Mouse (Mus musculus) limb, embryonic 10.5 days (tissue): ENCODE data around the gene Lpar5. TPM values are rescaled to one million over a fixed set of nuclear protein-coding genes. Genes with fewer than 3 reads are reported as not detected.
"Not testable (repeated sequence)": the region's sequence is repeated elsewhere in the genome, so short reads cannot be mapped to it uniquely, and the experiment has no call there.

Source experiments
- DNase-seq: peaks from one replicate; pipeline ENCODE4 v3.0.0-alpha.2; 2017; ENCODE audit warnings: low spot score
- H3K27ac ChIP-seq: fragments of 300-500 bp; sonication (generic); 2 replicates; pipeline ENCODE4 v1.5.1; 2016; ENCODE audit warnings: mild to moderate bottlenecking
- H3K27me3 ChIP-seq: fragments of 300-500 bp; sonication (generic); 2 replicates; pipeline ENCODE4 v1.6.1; 2016; ENCODE audit warnings: low read depth, mild to moderate bottlenecking; ENCODE audit not compliant: poor library complexity, severe bottlenecking
- H3K36me3 ChIP-seq: fragments of 300-500 bp; sonication (generic); 2 replicates; pipeline ENCODE4 v1.6.1; 2016; ENCODE audit warnings: mild to moderate bottlenecking, moderate library complexity
- H3K4me1 ChIP-seq: fragments of 300-500 bp; sonication (generic); 2 replicates; pipeline ENCODE4 v1.6.1; 2016
- H3K4me3 ChIP-seq: fragments of 300-500 bp; sonication (generic); 2 replicates; pipeline ENCODE4 v1.5.1; 2016; ENCODE audit warnings: mild to moderate bottlenecking, moderate library complexity
- H3K9me3 ChIP-seq: fragments of 300-500 bp; sonication (generic); replicated peaks from 2 replicates; pipeline ENCODE4 v1.6.1; 2016; ENCODE audit warnings: mild to moderate bottlenecking
- WGBS: fragments of 180-500 bp; shearing (Covaris S2); methylation state at CpG from one replicate; pipeline ENCODE4 v1.1.7; 2016; 5-methylcytosine and 5-hydroxymethylcytosine counted together
- polyA plus RNA-seq: library from polyadenylated mRNA; unstranded; fragments of >200 nt; fragmentation: Nextera tagmentation; extraction: Ambion mirVana; gene quantifications from 2 replicates; pipeline ENCODE4 v1.2.1, GENCODE M21; 2016

The Lpar5 gene
- polyA plus RNA-seq, 1 experiment from 2014 or later, result 0.14 TPM

- H3K4me3 ChIP-seq, result no peak overlapping the region
- WGBS, result 86% methylated on average over 5 of the region's 5 CpGs
- no peaks in the 10 kb centered on the region for H3K27me3 ChIP-seq
- H3K27ac ChIP-seq, result 0 out of 2 replicates have a peak overlapping the region, but pooled peaks have one; percentile 9
- H3K9me3 ChIP-seq, result no peaks in the 10 kb centered on the region
- no peak for DNase-seq
- no peaks in the 10 kb centered on the region for H3K36me3 ChIP-seq
- H3K4me1 ChIP-seq, result peaks cover 13% of the 10 kb centered on the region
These were observed 5.2 kb upstream of the Lpar5 start for GRCm38 (mm10) chr6:125062511-125062910.

- WGBS, result 89% methylated on average over 6 of the region's 6 CpGs
- DNase-seq, result no peak
- Histone ChIP-seq H3K27me3 (peaks cover 7% of the 10 kb centered on the region; the same call in 1 of the 2 replicates), H3K9me3 (no peaks in the 10 kb centered on the region), H3K4me3 (no peak overlapping the region), H3K4me1 (peaks cover 13% of the 10 kb centered on the region), H3K27ac (no peak overlapping the region), H3K36me3 (no peaks in the 10 kb centered on the region)
These were observed 3.8 kb upstream of the Lpar5 start for GRCm38 (mm10) chr6:125063906-125064305.

- H3K27ac ChIP-seq, H3K36me3 ChIP-seq, H3K9me3 ChIP-seq, H3K27me3 ChIP-seq, H3K4me3 ChIP-seq, DNase-seq: not testable (repeated sequence)
- H3K4me1 ChIP-seq, result peaks cover 13% of the 10 kb centered on the region
- no CpG with 5 or more reads among the region's 1 CpGs for WGBS
These were observed 2.5 kb upstream of the Lpar5 start for GRCm38 (mm10) chr6:125065223-125065622.

- Histone ChIP-seq H3K27me3 (peaks cover 7% of the 10 kb centered on the region; the same call in 1 of the 2 replicates), H3K36me3 (no peaks in the 10 kb centered on the region), H3K4me3 (no peak overlapping the region), H3K27ac (peak overlapping the region; percentile 56), H3K4me1 (peaks cover 14% of the 10 kb centered on the region), H3K9me3 (no peaks in the 10 kb centered on the region)
- DNase-seq, result no peak
- WGBS, result 91% methylated on average over 18 of the region's 18 CpGs
These were observed 3.6 kb downstream of the Lpar5 start for GRCm38 (mm10) chr6:125071170-125071895.

GRCm38 (mm10) chr6:125071896-125072279, 4.2 kb downstream of the Lpar5 start:
- H3K9me3 ChIP-seq, result no peaks in the 10 kb centered on the region
- no peak for DNase-seq

GRCm38 (mm10) chr6:125073825-125074224, 6.1 kb downstream of the Lpar5 start:
- H3K4me3 ChIP-seq, result no peak overlapping the region
- H3K9me3 ChIP-seq, result no peaks in the 10 kb centered on the region
- no peaks in the 10 kb centered on the region for H3K36me3 ChIP-seq
- DNase-seq, result no peak
- H3K27me3 ChIP-seq, result no peaks in the 10 kb centered on the region
- 80% methylated on average over 8 of the region's 8 CpGs for WGBS
- H3K4me1 ChIP-seq, result peaks cover 14% of the 10 kb centered on the region
- no peak overlapping the region for H3K27ac ChIP-seq

More at GRCm38 (mm10) chr6:125071896-125072279, 4.2 kb downstream of the Lpar5 start:
- WGBS, result 40% methylated on average over 2 of the region's 2 CpGs
- Histone ChIP-seq H3K27ac (peak overlapping the region; percentile 56), H3K4me3 (no peak overlapping the region), H3K36me3 (no peaks in the 10 kb centered on the region), H3K4me1 (peaks cover 14% of the 10 kb centered on the region), H3K27me3 (peaks cover 7% of the 10 kb centered on the region; the same call in 1 of the 2 replicates)

- DNase-seq, result no peak
- Histone ChIP-seq H3K27me3 (peaks cover 17% of the 10 kb centered on the region), H3K4me3 (peak overlapping the region; percentile 59), H3K4me1 (peaks cover 10% of the 10 kb centered on the region), H3K9me3 (no peaks in the 10 kb centered on the region), H3K36me3 (no peaks in the 10 kb centered on the region), H3K27ac (peak overlapping the region; percentile 86)
- 29% methylated on average over 25 of the region's 25 CpGs for WGBS
These were observed 13.7 kb downstream of the Lpar5 start for GRCm38 (mm10) chr6:125081394-125081793.

GRCm38 (mm10) chr6:125081797-125082560, 14.3 kb downstream of the Lpar5 start:
- Histone ChIP-seq H3K9me3 (no peaks in the 10 kb centered on the region), H3K4me1 (peaks cover 10% of the 10 kb centered on the region), H3K4me3 (peak overlapping the region; percentile 59), H3K36me3 (no peaks in the 10 kb centered on the region), H3K27me3 (peaks cover 17% of the 10 kb centered on the region), H3K27ac (peak overlapping the region; percentile 86)
- WGBS, result 21% methylated on average over 45 of the region's 45 CpGs
- peak; percentile 95 for DNase-seq

- no peak for DNase-seq
- 88% methylated on average over 7 of the region's 7 CpGs for WGBS
These were observed 15.2 kb downstream of the Lpar5 start for GRCm38 (mm10) chr6:125082801-125083386.

GRCm38 (mm10) chr6:125084424-125084823, 16.7 kb downstream of the Lpar5 start:
- H3K27ac ChIP-seq, result peak overlapping the region; percentile 28; the same call in 1 of the 2 replicates
- peak; percentile 72 for DNase-seq
- no peak overlapping the region for H3K4me3 ChIP-seq
- H3K9me3 ChIP-seq, result no peaks in the 10 kb centered on the region
- H3K36me3 ChIP-seq, result no peaks in the 10 kb centered on the region
- peaks cover 17% of the 10 kb centered on the region for H3K27me3 ChIP-seq
- 8% methylated on average over 4 of the region's 4 CpGs for WGBS
- H3K4me1 ChIP-seq, result peaks cover 35% of the 10 kb centered on the region

More at GRCm38 (mm10) chr6:125082801-125083386, 15.2 kb downstream of the Lpar5 start:
- H3K4me3 ChIP-seq, result no peak overlapping the region
- peaks cover 19% of the 10 kb centered on the region for H3K4me1 ChIP-seq
- peaks cover 17% of the 10 kb centered on the region for H3K27me3 ChIP-seq
- no peaks in the 10 kb centered on the region for H3K9me3 ChIP-seq
- no peaks in the 10 kb centered on the region for H3K36me3 ChIP-seq
- no peak overlapping the region for H3K27ac ChIP-seq

GRCm38 (mm10) chr6:125087937-125088336, 20.2 kb downstream of the Lpar5 start:
- WGBS, result 84% methylated on average over 3 of the region's 3 CpGs

GRCm38 (mm10) chr6:125088561-125089321, 21.0 kb downstream of the Lpar5 start:
- Histone ChIP-seq H3K36me3 (no peaks in the 10 kb centered on the region), H3K4me3 (peak overlapping the region; percentile 43), H3K27me3 (no peaks in the 10 kb centered on the region), H3K27ac (peak overlapping the region; percentile 91), H3K9me3 (no peaks in the 10 kb centered on the region), H3K4me1 (peaks cover 41% of the 10 kb centered on the region)
- 2% methylated on average over 20 of the region's 20 CpGs for WGBS
- peak; percentile 88 for DNase-seq

More at GRCm38 (mm10) chr6:125087937-125088336, 20.2 kb downstream of the Lpar5 start:
- H3K4me3 ChIP-seq, result 0 out of 2 replicates have a peak overlapping the region, but pooled peaks have one; percentile 43
- H3K27ac ChIP-seq, result peak overlapping the region; percentile 91
- H3K9me3 ChIP-seq, result no peaks in the 10 kb centered on the region
- DNase-seq, result no peak
- H3K36me3 ChIP-seq, result no peaks in the 10 kb centered on the region
- peaks cover 41% of the 10 kb centered on the region for H3K4me1 ChIP-seq
- no peaks in the 10 kb centered on the region for H3K27me3 ChIP-seq
